Mouse (Mus musculus) lung, embryonic 14.5 days (tissue): Measurements from ENCODE around the gene Wdr17. TPM values are rescaled to one million over a fixed set of nuclear protein-coding genes. Genes with fewer than 3 reads are reported as not detected.

ENCODE experiments used
- ATAC-seq: fragments of 200-750 bp; cut with Nextera tagmentation; 2 replicates; pipeline ENCODE4 v1.8.0; 2017; ENCODE audit warnings: mild to moderate bottlenecking, moderate TSS enrichment, moderate library complexity; ENCODE audit not compliant: insufficient read depth
- DNase-seq: peaks from one replicate; pipeline ENCODE4 v3.0.0-alpha.2; 2015
- H3K27ac ChIP-seq: fragments of 300-500 bp; sonication (generic); 2 replicates; pipeline ENCODE4 v1.5.1; 2014; ENCODE audit warnings: low read depth, mild to moderate bottlenecking, moderate library complexity
- H3K27me3 ChIP-seq: fragments of 300-500 bp; sonication (generic); 2 replicates; pipeline ENCODE4 v1.6.1; 2014; ENCODE audit warnings: low read length, control low read depth; ENCODE audit not compliant: insufficient read depth
- H3K36me3 ChIP-seq: fragments of 300-500 bp; sonication (generic); 2 replicates; pipeline ENCODE4 v1.6.1; 2014; ENCODE audit warnings: control low read depth; ENCODE audit not compliant: insufficient read depth
- H3K4me1 ChIP-seq: fragments of 300-500 bp; sonication (generic); 2 replicates; pipeline ENCODE4 v1.6.1; 2014; ENCODE audit warnings: antibody characterized with exemption, control low read depth; ENCODE audit not compliant: insufficient read depth
- H3K4me2 ChIP-seq: fragments of 300-500 bp; sonication (generic); 2 replicates; pipeline ENCODE4 v1.6.1; 2014; ENCODE audit warnings: mild to moderate bottlenecking
- H3K4me3 ChIP-seq: fragments of 300-500 bp; sonication (generic); 2 replicates; pipeline ENCODE4 v1.5.1; 2014; ENCODE audit warnings: low read depth, low read length
- H3K9ac ChIP-seq: fragments of 300-500 bp; sonication (generic); 2 replicates; pipeline ENCODE4 v1.6.1; 2014
- H3K9me3 ChIP-seq: fragments of 300-500 bp; sonication (generic); 2 replicates; pipeline ENCODE4 v1.6.1; 2016; ENCODE audit warnings: low read depth, low read length, control low read depth
- CTCF ChIP-seq: IDR thresholded peaks from 2 replicates; pipeline ENCODE4 v1.5.1; 2016; ENCODE audit warnings: antibody characterized with exemption, low read depth
- WGBS: fragments of 180-500 bp; shearing (Covaris S2); extraction: QIAGEN DNeasy Blood & Tissue Kit; methylation state at CpG from one replicate; pipeline ENCODE4 v1.1.7; 2014; 5-methylcytosine and 5-hydroxymethylcytosine counted together
- polyA plus RNA-seq: library from polyadenylated mRNA; unstranded; fragments of >200 nt; fragmentation: Nextera tagmentation; extraction: Ambion mirVana; gene quantifications from 2 replicates; pipeline ENCODE4 v1.2.1, GENCODE M21; 2014

Gene Wdr17
- 0.70 and 0.96 TPM in 2 replicates for polyA plus RNA-seq

DNA sequence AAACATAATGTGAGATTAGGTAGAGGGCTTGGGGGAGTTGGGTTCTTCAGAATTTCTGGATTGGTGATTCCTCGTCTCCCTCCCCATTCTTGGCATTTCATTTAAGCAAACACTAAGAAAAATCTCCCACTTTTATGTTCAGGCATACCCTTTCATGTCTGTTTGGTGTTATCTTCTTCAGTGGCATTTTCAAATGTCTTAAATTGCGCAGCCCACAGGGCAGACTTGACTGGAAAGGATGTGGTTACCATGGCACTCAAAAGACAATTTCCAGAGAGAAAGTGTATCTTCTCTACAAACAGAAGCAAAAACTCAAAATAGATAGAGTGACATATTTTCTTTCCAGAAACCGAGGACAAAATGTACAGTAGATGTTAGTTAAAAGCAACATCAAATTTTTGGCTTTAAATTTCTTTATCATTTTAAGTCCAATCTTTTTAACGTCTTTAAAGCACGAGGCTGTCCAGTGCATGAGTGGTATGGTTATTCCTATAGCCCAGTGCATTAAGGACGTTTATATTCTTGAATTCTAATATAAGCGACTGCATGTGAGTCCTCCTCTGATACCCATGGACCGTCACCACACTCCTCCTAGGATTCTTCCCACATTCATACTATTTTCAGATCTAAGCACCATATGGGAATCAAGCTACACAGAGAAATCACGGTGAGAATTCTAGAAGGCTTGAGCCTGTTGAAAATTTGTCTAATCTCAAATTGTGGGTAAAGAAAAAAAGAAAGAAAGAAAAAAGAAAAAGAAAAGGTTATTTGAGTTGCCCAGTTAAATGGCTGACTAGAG, at the start of gene Wdr17:
Gene Wdr17, minus strand, starts transcription at position 198 of the 799 bp plus-strand sequence.
- no peak for ATAC-seq
- no peak within 1 kb of the TSS for H3K27ac ChIP-seq
- no peaks in the 10 kb centered on the region for H3K4me1 ChIP-seq
- TF ChIP-seq CTCF = no peak
- H3K4me2 ChIP-seq = no peak within 1 kb of the TSS
- no peaks in the 10 kb centered on the region for H3K36me3 ChIP-seq
- H3K4me3 ChIP-seq = no peak within 1 kb of the TSS
- no peak within 1 kb of the TSS for H3K9ac ChIP-seq
- no peak for DNase-seq
- 75% methylated on average over 9 of the region's 9 CpGs for WGBS
- H3K9me3 ChIP-seq = no peaks in the 10 kb centered on the region
- no peaks in the 10 kb centered on the region for H3K27me3 ChIP-seq

DNA sequence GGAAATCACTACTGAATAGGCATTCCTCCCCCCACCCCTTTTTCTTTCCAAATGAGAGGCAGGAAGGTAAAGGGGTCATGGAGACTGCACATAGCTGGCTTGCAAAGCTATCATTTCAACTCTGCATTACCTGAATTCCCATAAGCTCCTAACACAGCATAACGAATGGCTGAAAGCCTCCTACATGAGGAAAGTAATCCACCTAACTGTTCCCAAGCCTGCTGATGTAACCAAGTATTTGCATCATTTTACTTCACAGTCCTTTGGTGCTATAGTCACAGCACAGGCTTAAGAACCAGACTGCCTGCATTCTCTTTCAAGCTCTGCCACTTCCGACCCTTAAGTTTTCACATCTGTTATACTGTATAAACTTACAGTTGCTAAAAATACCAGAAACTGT, 45.3 kb upstream of the Wdr17 start:
- no peak for TF ChIP-seq CTCF
- H3K4me3 ChIP-seq = no peak overlapping the region
- no peak for DNase-seq

DNA sequence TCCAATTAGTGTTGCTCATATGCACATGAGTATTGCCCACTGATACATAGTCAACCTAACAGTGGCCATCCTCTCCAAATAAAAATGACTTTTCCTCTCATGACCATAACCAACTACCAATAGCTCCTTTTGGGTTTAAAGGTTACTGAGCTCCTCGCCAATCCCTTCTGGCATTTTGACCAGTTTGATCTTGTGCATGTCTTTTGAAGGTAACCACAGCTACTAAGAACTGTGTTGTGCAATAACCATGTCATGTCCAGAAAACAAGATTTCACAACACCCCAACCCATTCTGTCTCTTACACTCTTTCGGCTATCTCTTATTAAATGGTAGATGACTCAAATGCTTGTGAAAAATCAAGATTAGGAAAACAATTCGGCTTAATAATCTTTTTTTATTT, 38.0 kb upstream of the Wdr17 start:
- Histone ChIP-seq H3K27ac (no peak overlapping the region), H3K4me1 (no peaks in the 10 kb centered on the region), H3K9ac (no peak overlapping the region), H3K4me3 (no peak overlapping the region), H3K4me2 (no peak overlapping the region), H3K27me3 (no peaks in the 10 kb centered on the region), H3K9me3 (no peaks in the 10 kb centered on the region), H3K36me3 (no peaks in the 10 kb centered on the region)
- no peak for ATAC-seq
- no peak for DNase-seq
- 81% methylated on average over 3 of the region's 3 CpGs for WGBS
- TF ChIP-seq CTCF = no peak

More for the DNA sequence above, 45.3 kb upstream of the Wdr17 start:
- H3K36me3 ChIP-seq = no peaks in the 10 kb centered on the region
- no peak overlapping the region for H3K27ac ChIP-seq
- no peak overlapping the region for H3K4me2 ChIP-seq
- H3K9me3 ChIP-seq = no peaks in the 10 kb centered on the region
- no peak overlapping the region for H3K9ac ChIP-seq
- no peak for ATAC-seq
- no peaks in the 10 kb centered on the region for H3K4me1 ChIP-seq
- 50% methylated on average over 2 of the region's 2 CpGs for whole genome bisulfite sequencing
- H3K27me3 ChIP-seq = no peaks in the 10 kb centered on the region

DNA sequence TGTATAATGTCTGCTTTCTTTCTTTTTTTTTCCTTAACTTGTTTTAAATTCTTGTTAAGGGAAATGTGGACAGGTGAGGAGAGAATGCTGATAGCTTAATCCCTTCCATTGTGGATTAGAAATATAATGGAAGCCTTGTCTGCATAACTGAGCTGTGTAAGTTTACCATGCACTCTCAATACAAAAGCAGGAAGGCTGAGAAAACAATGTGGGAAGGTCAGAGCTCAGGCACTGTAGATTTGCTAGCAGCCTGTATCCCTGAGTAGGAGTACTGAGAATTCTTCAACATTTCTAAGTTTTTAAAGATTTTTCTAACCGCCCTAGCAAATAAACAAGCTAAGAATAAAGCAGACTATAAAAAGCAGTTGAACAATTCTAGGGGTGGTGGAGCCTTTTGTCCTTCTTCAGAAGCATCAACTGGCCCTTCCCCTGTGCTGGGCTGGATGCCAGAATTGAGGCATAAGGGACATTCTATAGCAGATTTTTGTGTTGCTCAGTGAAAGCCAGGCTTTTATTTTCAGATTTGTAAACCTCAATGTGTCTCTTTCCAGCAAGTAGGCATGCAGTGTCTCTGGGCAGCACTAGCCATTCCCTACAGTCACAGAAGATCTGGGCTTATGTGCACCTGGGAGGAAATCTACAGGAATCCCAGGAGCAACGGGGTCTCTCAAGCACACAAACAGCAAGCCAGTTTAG, 35.3 kb upstream of the Wdr17 start:
- 40% methylated on average over 2 of the region's 2 CpGs for WGBS
- Histone ChIP-seq H3K9me3 (no peaks in the 10 kb centered on the region), H3K4me2 (no peak overlapping the region), H3K9ac (no peak overlapping the region), H3K27ac (no peak overlapping the region), H3K4me1 (no peaks in the 10 kb centered on the region), H3K4me3 (no peak overlapping the region), H3K36me3 (no peaks in the 10 kb centered on the region), H3K27me3 (no peaks in the 10 kb centered on the region)
- ATAC-seq (no peak; the same call in 1 of the 2 replicates), DNase-seq (peak; percentile 59)
- TF ChIP-seq CTCF = no peak

DNA sequence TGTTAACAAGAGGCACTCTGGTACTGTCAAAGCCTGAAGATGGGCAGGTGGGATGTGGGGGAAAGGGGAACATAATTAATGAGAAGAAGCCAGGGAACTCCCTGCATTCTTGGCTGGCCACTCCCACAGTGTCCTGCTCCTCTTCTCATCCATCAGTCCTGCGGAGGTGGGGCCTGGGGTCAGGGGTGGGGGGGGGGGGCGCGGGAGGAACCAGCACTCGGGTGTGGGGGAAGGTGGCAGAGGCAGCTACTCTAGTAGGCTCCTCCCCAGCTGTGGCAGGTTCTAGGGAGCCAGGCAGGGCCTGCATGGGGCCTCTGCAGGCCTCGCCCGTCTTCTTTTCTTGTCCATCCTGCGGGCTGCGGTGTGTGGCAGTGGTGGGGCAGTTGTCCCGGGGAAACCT, 30.7 kb upstream of the Wdr17 start:
- 57% methylated on average over 7 of the region's 9 CpGs for WGBS

DNA sequence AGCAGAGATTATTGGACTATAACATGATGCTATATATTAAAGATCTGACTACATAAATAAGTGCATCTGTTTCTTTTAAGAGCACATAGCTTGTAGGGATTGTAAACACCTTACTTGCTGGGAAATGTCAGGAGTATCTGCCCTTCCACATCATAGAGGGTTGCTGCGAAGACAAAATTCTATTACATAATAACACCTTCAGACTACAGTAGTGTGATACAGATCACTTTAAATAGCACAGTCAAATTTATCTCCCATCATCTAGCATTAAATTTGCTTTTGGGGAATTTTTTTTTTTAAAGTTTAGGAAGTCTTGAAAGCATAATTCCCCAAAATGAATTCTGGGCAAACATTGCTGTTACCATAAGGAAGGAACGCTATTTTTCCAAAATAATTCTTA, 25.9 kb upstream of the Wdr17 start:
- WGBS = 87% methylated on average over 2 of the region's 2 CpGs
- H3K27me3 ChIP-seq = no peaks in the 10 kb centered on the region
- TF ChIP-seq CTCF = no peak
- H3K27ac ChIP-seq = no peak overlapping the region
- no peak overlapping the region for H3K9ac ChIP-seq
- H3K36me3 ChIP-seq = no peaks in the 10 kb centered on the region
- H3K4me1 ChIP-seq = no peaks in the 10 kb centered on the region
- no peak overlapping the region for H3K4me2 ChIP-seq
- H3K9me3 ChIP-seq = no peaks in the 10 kb centered on the region
- H3K4me3 ChIP-seq = no peak overlapping the region
- ATAC-seq (no peak), DNase-seq (no peak)

More for the DNA sequence above, 30.7 kb upstream of the Wdr17 start:
- DNase-seq (no peak), ATAC-seq (no peak)
- no peak overlapping the region for H3K9ac ChIP-seq
- TF ChIP-seq CTCF = no peak
- H3K4me2 ChIP-seq = no peak overlapping the region
- H3K9me3 ChIP-seq = no peaks in the 10 kb centered on the region
- no peaks in the 10 kb centered on the region for H3K36me3 ChIP-seq
- no peak overlapping the region for H3K4me3 ChIP-seq
- H3K27ac ChIP-seq = no peak overlapping the region
- no peaks in the 10 kb centered on the region for H3K4me1 ChIP-seq
- no peaks in the 10 kb centered on the region for H3K27me3 ChIP-seq

DNA sequence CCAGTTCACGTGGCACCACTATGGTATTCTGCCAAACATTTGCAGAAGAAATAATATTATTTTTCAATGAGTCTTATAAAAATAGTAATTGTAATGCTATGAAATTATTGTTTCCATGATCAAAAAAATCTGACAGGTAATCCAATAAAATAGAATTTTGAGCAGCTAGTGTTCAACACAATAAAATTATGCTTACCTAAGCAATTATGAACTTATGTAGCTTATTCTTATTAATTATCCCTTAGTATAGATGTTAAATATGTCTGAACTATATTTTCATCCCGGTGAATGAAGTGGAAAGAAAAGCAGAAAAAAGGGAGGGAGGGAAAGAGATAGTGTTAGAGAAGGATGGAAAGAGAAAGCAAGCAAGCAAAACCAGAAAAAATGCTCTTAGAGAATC, 12.5 kb upstream of the Wdr17 start:
- Histone ChIP-seq H3K27ac (no peak overlapping the region), H3K9me3 (no peaks in the 10 kb centered on the region), H3K27me3 (no peaks in the 10 kb centered on the region), H3K36me3 (no peaks in the 10 kb centered on the region), H3K9ac (no peak overlapping the region), H3K4me1 (no peaks in the 10 kb centered on the region), H3K4me3 (no peak overlapping the region), H3K4me2 (no peak overlapping the region)
- TF ChIP-seq CTCF = no peak
- WGBS = 68% methylated on average over 2 of the region's 2 CpGs
- no peak for DNase-seq
- ATAC-seq = no peak
